Mouse (Mus musculus) testis, adult 2 months (tissue): ENCODE results near the gene Spib.

ENCODE experiments used
- CTCF ChIP-seq: fragments of 200-500 bp; IDR thresholded peaks from 2 replicates; pipeline ENCODE4 v1.5.1; 2012; ENCODE audit warnings: low read depth, mild to moderate bottlenecking, inconsistent platforms, low read length, moderate library complexity; ENCODE audit not compliant: control insufficient read depth, insufficient read depth, insufficient replicate concordance
- POLR2A ChIP-seq: fragments of 200-500 bp; IDR thresholded peaks from 2 replicates; pipeline ENCODE4 v1.6.1; 2012; ENCODE audit warnings: low read depth, mild to moderate bottlenecking, inconsistent platforms, low read length, moderate library complexity; ENCODE audit not compliant: control insufficient read depth

DNA sequence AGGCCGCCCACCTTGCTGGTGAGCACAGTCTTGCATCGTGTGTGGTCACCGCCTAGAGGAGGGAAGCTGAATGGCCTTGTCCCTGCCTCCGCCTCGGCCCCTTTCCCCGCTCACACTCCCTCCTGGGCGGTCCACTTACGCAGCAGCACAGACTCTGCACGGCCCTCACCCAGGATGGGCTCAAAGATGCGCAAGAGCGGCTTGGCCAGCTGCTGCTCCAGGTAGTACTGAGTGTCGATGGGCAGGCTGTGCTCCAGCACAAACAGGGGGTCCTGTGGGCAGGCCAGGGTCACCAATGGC is 1.8 kb upstream of the Spib start:
- TF ChIP-seq POLR2A, result no peak
- TF ChIP-seq CTCF, result no peak
